Mouse (Mus musculus): ENCODE measurements at regions not wholly inside any gene's neighbourhood (a gene's known extent, or its start where the extent isn't known, plus 50 kb on each side); places are given as distances from the start of the nearest gene placed in this dataset.

- no peak; the same call in 1 of the 2 replicates for ATAC-seq (ENCODE audit: insufficient number of reproducible peaks, low FRiP score, low TSS enrichment)
Observed at GRCm38 (mm10) chr13:59317458-59318005, 267.5 kb downstream of the Agtpbp1 start.

GRCm38 (mm10) chr13:59315811-59316210 lies 269.2 kb downstream of the Agtpbp1 start:
- ATAC-seq (ENCODE audit: insufficient number of reproducible peaks, low FRiP score, low TSS enrichment) = no peak

GRCm38 (mm10) chr13:59314419-59314818 lies 270.6 kb downstream of the Agtpbp1 start:
- ATAC-seq (ENCODE audit: insufficient number of reproducible peaks, low FRiP score, low TSS enrichment) = no peak

GRCm38 (mm10) chr13:59313725-59314330 lies 271.2 kb downstream of the Agtpbp1 start:
- no peak for ATAC-seq (ENCODE audit: insufficient number of reproducible peaks, low FRiP score, low TSS enrichment)

- no peak for ATAC-seq (ENCODE audit: insufficient number of reproducible peaks, low FRiP score, low TSS enrichment)
Observed at GRCm38 (mm10) chr13:59292905-59293304, 292.1 kb downstream of the Agtpbp1 start.

GRCm38 (mm10) chr13:59289127-59289526 lies 295.9 kb downstream of the Agtpbp1 start:
- no peak for ATAC-seq (ENCODE audit: insufficient number of reproducible peaks, low FRiP score, low TSS enrichment)

- no peak for ATAC-seq (ENCODE audit: insufficient number of reproducible peaks, low FRiP score, low TSS enrichment)
Observed at GRCm38 (mm10) chr13:59281199-59281598, 303.8 kb downstream of the Agtpbp1 start.

GRCm38 (mm10) chr13:59279136-59279535 lies 305.9 kb downstream of the Agtpbp1 start:
- ATAC-seq (ENCODE audit: insufficient number of reproducible peaks, low FRiP score, low TSS enrichment) = no peak

GRCm38 (mm10) chr13:59271661-59272060 lies 313.4 kb downstream of the Agtpbp1 start:
- no peak for ATAC-seq (ENCODE audit: insufficient number of reproducible peaks, low FRiP score, low TSS enrichment)

GRCm38 (mm10) chr13:59266854-59267253 lies 318.2 kb downstream of the Agtpbp1 start:
- no peak for ATAC-seq (ENCODE audit: insufficient number of reproducible peaks, low FRiP score, low TSS enrichment)

GRCm38 (mm10) chr13:59264126-59264525 lies 320.9 kb downstream of the Agtpbp1 start:
- no peak for ATAC-seq (ENCODE audit: insufficient number of reproducible peaks, low FRiP score, low TSS enrichment)

- ATAC-seq (ENCODE audit: insufficient number of reproducible peaks, low FRiP score, low TSS enrichment) = no peak
Observed at GRCm38 (mm10) chr13:59261924-59262323, 323.1 kb downstream of the Agtpbp1 start.

GRCm38 (mm10) chr13:59255798-59256435 lies 329.1 kb downstream of the Agtpbp1 start:
- no peak for ATAC-seq (ENCODE audit: insufficient number of reproducible peaks, low FRiP score, low TSS enrichment)

GRCm38 (mm10) chr13:59253667-59254558 lies 331.1 kb downstream of the Agtpbp1 start:
- no peak for ATAC-seq (ENCODE audit: insufficient number of reproducible peaks, low FRiP score, low TSS enrichment)

- peak; percentile 68 for ATAC-seq (ENCODE audit: insufficient number of reproducible peaks, low FRiP score, low TSS enrichment)
Observed at GRCm38 (mm10) chr13:59251252-59252006, 333.6 kb downstream of the Agtpbp1 start.

GRCm38 (mm10) chr13:59248411-59248810 lies 336.6 kb downstream of the Agtpbp1 start:
- ATAC-seq (ENCODE audit: insufficient number of reproducible peaks, low FRiP score, low TSS enrichment) = no peak

- ATAC-seq (ENCODE audit: insufficient number of reproducible peaks, low FRiP score, low TSS enrichment) = no peak
Observed at GRCm38 (mm10) chr13:59246984-59247537, 338.0 kb downstream of the Agtpbp1 start.

GRCm38 (mm10) chr13:59246070-59246469 lies 339.0 kb downstream of the Agtpbp1 start:
- no peak for ATAC-seq (ENCODE audit: insufficient number of reproducible peaks, low FRiP score, low TSS enrichment)

GRCm38 (mm10) chr13:59244622-59245021 lies 340.4 kb downstream of the Agtpbp1 start:
- ATAC-seq (ENCODE audit: insufficient number of reproducible peaks, low FRiP score, low TSS enrichment) = no peak

GRCm38 (mm10) chr13:59242671-59243070 lies 342.4 kb downstream of the Agtpbp1 start:
- no peak for ATAC-seq (ENCODE audit: insufficient number of reproducible peaks, low FRiP score, low TSS enrichment)
